Mouse (Mus musculus): Measurements from ENCODE around the gene Hao2.

Hao2 gene

DNA sequence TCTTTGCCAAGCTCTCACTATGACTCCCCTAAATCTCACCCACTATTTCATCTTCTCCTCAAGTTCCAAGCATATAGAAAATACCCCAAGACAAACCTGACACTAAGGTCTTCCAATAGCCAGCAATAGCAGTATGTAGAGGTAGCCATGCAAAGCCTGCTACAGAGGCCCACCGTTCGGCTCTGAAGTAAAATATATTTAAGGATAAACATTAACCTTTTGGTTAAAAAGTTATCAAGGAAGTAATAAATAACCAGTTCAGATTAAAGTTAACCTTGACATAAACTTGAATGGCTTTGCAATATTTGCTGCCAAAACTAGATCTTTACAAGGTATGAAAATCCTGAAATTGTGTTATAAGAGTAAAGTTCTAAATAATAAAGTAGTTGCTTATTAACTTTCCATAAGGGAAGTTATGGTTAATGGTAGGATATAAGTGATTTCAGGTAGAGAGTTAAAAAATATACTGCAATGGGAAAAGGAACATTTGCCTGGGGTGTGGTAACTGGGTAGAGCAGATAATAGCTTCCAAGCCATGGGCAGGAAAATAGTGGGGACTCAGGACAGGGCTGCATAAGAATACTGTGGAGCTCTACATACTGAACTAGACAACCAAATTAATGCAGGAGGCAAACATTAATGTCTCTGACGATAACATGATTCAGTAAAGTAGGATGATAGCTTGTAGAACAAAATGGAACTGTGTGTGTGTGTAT, at the start of gene Hao2:
Gene Hao2 (minus strand): TSS at position 183 of the 716 bp plus-strand sequence.
- peak; percentile 10 to 42 for DNase-seq

DNA sequence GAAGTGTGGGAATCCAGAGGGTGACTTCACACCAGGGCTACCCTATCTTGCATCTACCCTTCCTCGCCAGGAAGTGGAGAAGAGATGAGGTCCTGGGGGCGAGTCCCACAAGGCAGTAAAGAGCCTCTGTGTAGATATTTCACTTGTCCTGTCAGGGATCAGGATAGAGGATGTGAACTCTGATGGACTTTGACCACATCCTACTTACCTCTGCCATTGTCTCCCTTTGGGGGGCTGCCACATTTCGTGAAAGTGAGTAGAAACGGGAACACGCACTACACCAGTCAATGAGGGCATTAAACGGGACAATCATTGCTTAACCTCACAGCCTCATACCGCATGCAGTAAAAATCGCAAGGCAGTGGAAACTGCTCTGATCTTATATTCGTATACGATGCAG, 48.6 kb upstream of the Hao2 start:
- no peak for DNase-seq

DNA sequence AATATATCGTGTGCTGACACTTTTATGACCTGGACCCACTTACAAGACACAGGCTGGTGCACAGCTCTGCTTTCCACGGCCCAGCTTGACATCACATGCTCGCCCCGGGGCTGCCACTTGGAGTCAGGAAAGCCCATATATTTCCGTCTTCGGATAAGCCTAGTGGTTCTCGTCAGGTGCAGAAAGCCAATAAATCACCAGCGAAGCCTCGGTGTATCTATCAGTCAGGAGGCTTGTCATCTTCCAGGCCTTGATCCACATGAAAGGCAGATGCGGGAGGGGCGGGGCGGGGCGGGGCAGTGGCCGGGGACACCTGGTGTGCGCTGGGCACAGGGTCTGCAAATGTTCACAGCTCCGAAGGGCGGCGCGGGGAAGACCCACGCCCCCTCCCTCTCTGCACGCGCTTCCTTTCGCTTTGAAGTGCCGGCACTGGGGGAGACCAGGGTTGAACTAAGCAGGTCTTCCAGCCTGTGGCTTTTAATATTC, 48.1 kb upstream of the Hao2 start:
- DNase-seq, result peak; percentile 14 to 43

DNA sequence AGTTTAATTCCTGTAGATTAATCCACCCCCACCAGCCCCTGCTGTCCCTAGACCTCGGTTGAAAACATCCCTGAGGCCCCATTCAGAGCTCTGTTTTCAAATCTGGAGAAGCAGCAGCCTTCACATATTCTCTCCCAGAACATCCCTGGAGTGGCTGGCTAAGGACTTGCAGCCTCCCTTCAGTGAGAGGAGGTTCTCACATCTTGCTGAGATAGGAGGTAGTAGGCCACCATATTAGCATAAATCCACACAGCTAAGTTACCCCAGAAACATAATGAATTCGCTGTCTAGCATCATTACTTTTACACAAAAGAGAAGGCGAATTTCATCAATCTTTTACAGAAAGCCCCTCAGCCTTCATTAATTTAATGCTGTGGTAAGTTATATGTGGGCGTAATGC, 47.2 kb upstream of the Hao2 start:
- no peak for DNase-seq

DNA sequence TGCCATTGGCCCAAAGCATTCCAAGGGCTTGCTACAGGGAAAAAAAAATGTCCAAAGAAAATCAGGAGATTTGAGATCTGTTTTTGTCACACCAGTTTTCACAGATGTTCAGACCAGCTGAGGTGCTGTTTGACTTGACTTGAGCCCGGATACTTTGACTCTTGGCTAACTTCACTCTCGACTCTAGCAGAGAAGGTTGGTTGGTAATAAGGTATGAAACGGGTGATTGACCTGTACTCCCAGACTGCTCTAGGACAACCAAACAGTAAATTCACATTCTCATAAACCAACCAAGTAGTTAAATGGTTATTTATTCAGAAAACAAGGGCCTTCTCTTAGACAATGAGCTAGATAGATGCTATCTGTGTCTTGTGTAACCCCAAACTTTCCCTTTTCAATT, 43.4 kb upstream of the Hao2 start:
- no peak for DNase-seq

DNA sequence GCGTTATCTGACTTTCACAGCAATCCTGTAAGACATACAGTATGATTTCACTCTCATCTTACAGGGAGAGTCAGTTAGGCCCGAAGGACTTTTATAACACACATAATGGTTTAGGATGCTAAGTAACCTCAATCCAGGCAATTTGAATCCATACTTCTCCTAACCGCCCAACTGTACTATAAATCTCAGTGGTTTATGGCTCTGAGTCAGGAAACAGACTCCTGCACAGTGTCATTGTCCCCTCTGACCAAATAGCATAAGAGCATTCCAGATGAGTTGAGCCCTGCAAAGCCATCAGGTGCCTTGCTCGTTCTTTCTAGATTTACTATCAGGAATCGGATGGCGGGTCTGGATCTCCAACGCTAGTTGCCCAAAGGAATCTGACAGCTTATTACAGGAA, 41.6 kb upstream of the Hao2 start:
- DNase-seq, result no peak

DNA sequence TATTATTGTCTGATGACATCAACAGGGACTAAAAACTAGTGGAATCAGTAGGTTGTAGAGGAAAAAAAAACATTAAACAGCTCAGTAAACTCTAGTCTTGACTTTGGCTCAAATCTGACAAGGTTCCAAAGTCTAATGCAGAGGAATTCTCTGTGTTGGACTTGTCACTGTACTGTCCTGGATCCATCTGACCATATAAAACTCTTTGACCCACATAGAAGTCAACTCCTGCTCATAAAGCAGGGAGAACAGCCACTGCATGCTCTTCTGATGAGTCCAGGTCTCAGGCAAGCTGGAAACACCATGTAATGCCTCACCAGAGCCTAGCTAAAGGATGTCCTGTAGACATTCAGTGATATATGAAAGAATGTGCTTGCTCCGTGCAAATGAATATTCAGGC, 41.0 kb upstream of the Hao2 start:
- peak in 1 of 2 experiments; percentile 9 for DNase-seq

DNA sequence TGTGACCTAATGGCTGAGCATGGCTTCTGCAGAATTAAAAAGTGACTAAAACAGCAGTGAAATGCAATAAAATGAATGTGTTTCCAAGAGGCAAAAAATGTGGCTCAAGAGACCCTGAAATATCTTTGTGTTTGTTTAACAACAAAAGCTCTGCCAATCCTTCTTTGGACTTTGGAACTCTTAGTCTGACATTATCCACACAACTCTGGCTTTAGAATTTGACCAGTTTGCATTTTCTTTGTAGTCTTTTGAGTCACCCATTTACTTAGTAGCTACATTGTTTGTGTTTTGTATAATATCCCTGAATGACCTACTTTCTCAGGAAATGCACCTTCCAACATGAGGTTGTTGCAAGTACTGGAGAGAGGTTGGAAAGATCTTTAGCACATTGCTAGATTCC, 39.4 kb upstream of the Hao2 start:
- no peak for DNase-seq

DNA sequence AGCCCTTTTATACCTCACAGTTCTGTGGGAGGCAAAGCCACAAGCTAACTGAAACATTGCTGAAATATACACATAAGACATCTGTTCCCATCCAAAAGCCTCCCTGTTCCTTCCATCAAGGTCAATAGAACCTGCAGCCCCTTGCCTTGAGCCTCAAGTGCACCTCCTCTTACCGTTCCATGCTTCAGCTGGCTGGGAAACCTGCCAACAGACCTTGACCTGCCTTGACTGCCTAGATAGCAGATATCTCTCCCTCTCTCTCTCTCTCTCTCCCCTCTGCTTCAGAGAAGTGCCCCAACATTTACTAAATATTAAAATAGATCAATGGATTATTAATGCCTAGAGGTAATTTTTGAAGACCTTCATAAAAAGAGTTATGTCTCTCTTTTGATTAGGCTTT, 38.8 kb upstream of the Hao2 start:
- peak in 1 of 2 experiments; percentile 36 for DNase-seq

DNA sequence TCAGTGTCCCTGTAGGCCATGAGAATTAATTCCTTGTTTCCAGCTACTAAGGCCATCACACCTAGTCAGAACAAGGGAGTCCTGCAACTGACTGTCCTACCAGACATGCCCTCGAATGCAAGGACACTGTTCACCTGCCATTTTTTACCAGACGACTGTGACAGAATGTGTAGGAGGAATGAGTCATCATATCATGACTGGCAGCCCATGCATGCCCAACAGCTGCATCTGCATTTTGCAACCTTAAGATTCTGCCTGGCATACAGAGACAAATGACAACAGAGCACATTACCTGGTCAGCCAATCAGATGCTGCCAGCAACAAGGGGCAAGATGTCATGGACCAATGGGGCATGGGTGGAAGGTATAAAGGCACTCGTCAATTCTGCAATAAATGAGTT, 27.4 kb upstream of the Hao2 start:
- DNase-seq, result no peak

DNA sequence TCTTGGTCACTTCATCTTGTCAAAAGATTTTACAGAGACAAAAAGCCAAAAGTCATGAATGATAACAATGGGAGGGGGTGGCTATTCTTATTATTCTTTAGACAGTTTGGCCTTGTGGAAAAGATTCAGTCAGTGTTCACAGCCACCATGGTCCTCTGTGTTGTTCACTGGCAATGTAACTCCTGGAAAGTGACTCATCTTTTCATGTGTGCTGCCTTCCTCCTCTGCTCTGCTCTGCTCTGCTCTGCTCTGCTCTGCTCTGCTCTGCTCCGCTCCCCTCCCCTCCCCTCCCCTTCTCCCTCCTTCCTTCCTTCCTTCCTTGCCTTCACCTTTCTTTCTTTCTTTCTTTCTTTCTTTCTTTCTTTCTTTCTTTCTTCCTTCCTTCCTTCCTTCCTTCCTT, 24.2 kb upstream of the Hao2 start:
- no peak for DNase-seq

DNA sequence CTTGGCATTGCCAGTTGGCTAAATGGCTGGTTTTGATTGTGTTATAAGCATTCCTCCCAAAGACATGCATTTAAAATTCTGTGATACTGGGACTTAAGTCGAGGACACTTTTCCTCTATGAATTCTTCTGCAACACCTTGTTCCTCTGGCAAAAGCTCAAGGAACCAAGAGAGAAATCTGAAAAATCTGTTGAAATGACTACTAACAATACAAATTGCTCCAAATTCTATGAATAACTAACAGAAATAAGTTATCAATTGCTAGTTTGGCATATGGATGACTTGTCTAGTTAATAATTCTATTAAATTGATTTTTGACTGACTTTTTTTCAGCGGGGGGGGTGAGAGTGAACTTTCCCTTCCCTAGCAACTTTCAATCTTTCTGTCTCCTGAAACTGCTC, 23.8 kb upstream of the Hao2 start:
- DNase-seq, result no peak

DNA sequence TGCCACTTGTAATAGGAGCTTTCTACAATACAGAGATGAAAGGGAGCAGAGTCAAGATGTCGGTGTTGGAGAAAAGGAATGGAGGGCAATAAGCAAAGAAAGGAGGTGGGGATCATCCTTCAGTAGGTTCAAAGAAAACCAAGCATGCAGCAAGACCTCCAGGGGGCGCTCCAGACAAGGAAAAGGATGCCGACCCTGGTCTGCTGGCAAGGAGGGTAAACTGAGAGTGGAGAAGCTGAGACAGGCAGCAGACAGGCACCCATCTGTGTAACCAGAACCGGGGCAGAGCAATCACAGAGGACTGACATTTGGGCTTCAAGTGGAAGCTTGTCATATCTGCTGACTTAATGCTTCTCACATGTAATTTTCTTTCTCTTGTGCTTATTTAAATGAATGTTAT, 22.6 kb upstream of the Hao2 start:
- peak; percentile 82 to 85 for DNase-seq

DNA sequence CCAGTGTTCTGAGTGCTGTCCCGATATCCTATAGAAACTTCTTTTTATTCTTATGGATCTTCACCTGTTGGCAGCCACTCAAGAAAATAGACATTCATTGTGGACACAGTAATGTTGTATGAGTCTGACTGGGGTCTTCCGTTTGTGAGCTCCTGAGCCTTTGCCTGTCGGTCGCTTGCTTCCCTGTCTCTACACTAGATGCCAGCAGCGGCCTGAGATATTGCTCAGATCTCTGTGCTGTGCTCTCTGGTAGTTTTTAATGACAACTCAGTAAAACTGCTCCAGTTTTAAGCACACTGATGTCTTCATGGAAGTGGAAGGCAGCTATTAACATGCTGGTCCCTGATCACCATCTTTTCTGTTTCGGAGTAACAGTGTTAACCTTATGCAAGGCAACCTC, 20.6 kb upstream of the Hao2 start:
- DNase-seq, result no peak

DNA sequence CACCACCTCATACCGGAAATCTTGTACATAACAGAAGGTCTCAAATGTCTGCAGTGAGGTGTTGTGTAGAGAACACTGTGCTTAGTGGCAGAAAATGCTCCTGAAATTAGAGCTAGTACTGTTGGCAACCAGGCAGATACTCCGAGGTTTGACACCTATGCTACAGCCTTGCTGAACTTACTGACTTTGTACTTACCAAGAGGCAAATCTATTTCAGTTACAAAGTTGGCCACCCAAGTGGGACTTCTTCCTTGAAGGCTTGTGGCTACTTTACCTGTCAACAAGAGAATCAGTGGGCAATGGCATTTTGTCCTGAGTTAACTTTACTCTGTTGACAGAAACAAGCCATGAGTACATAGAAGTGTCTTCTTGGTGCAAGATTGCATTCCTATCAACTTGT, 4.6 kb upstream of the Hao2 start:
- DNase-seq, result no peak

DNA sequence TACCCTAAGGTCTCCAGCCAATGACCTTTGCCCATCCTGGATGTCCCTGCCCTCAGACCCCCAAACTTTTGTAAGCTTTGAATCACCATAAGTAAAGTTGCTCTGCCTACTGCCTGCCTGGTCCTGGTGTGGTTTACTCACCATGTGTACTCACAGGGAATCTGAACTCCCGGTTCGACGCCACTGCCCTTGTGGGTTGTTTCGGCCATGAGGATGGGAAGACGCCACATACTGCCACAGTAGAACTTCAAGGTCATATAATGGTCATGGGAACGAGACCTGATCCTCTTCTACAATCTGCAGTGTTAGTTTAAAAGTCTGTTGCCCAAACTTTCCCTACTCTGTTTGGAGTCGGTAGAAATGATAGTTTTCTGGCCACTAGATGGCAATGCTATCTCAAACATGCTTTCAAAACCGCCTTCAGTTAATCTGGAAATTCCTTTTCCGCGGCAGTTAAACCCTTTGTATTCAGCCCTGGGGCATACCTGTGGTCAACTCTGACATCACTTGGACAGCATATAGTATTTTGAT, 2.1 kb upstream of the Hao2 start:
- peak; percentile 9 to 41 for DNase-seq

DNA sequence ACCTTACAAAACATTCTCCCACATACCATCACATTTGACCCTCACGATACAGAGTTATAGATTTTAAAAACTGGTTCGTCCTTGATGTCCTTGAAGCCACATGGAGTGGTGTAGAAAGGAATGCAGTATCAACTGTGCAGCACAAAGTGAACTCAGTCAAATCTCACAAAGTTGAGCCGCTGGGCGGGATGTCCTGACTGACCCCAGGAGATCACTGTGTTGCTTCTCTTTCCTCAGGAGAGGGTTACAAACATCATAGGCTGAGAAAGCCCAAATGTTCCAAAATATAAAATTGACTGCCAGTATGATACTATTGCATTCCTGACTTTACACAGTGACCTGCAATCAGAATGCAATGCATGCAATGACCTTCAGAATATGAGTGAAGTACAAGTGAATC, 2.6 kb downstream of the Hao2 start:
- peak in 1 of 2 experiments; percentile 7 for DNase-seq

DNA sequence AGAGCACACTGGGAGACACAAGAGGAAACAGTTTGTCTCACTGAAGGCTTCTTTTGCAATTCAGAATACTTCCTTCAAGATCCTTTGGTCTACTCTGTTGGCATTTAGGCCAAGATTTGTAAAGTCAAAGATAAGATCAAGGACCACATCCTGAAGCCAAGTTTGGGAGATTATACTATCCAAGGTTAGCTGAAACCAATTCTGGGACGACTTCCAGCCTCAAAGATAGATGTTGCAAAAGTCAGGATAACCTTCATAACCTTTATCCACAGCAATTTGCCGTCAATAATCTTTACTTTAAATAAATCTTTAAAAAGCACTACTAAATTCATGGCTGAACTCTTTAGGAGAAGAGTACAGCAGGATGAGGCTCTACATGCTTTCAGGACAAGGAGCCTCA, 4.8 kb downstream of the Hao2 start:
- no peak for DNase-seq

DNA sequence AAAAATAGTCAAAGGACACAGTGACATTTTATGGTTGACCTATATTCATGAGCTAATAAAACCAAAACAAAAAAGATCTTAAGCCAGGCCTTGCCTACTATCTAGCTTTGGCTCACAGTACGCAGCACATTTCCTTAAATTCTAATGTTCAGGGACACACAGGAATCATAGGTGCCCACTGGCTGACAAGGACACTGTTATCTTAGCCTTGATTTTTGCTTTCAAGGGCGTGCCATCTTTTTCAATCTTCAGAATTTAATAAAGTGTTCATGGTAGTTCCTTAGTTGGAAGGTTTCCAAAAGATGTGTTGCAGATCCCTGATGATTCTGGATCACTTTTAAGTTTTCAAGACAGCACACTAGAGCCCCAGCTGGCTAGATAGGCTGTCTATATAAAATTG, 12.2 kb downstream of the Hao2 start:
- no peak for DNase-seq

DNA sequence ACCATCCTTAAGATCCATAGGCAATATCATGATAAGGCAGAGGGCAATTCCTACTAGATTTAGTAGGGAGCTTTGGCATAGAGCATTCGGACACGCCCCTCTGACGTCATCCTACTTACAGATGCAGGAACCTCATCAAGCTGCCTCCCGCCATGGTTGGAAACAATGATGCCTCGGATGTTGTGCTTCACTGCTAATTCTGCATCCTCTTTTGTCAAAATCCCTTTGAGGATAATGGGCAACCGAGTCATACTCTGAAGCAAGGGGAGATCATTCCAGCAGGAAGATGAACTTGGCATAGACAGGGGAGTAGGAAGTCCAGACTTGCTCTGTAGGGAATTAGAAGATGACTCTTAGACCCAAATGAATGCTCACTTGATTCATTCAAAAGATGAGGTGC, 12.8 kb downstream of the Hao2 start:
- DNase-seq, result no peak

DNA sequence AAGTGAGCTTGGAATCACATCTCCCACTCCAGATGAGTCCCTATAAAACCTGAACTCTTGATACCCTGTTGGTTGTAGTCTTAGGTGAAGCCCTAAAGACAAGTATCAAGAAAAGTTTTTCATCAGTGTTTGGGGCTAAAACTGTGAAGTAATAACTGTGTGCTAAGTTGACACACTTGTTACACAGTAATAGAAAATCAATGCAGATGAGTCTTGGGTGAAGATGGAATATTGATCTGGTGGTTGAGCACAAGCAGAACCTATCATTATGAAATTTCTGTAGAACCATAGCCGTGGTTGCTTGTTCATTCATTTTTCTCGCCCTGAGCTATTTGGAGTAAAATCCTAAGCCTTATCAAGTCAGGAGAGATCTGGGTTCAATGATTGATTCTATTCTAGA, 24.8 kb downstream of the Hao2 start:
- no peak for DNase-seq

DNA sequence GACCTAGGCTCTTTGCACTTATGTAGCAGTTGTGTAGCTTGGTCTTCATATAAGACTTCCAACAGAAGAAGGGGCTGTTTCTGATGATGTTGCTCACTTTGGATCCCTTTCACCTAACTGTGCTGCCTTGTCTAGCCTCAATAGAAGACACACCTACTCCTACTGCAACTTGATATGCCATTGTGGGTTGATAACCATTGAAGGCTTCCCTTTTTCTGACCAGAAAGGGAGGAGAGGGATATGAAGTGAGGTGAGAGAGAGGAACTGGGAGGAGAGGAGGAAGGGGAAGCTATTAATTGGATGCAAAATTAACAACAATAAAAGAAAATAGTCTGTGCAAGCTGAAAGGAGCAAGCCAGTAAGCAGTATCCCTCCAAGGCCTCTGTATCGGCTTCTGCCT, 30.2 kb downstream of the Hao2 start:
- no peak for DNase-seq

DNA sequence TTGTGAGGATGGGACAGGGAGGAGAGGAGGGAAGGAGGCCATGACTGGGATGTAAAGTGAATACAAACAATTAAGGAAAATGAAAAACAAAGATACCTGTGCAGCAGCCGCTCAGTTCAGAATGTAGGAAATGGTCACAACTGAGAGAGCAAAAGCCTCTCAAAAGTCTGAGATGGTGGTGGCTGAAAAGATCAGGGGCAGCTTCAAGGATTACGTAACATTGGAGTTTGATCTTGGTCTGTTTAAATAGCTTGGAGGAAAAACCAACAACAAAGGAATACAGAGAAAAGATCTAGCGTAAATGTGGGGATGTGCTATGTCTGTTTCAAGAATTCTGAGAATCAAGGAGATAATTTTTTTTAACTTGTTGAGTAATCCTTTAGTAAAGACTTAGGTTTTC, 33.5 kb downstream of the Hao2 start, which contains the start of gene Hsd3b1:
Gene Hsd3b1 (minus strand): TSS at position 219 of the 400 bp plus-strand sequence.
- DNase-seq, result no peak

DNA sequence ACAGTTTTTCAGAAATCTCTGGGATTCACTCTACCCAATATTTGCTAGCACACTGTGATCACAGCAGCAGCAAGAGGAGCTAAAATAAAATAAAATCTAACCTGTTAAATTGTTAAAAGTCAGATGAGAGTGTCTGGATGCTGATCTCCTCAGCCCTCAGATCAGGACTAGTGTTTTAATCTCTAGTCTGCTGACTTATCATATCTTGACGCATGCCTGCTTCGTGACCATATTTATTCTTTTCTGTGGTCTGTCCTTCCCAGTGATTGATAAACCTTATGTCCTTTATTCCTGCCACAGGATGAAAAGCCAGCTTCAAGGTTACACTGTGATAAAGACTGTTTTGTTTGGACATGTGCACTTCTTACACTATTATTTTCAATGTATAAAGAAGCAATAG, 35.0 kb downstream of the Hao2 start:
- no peak for DNase-seq

DNA sequence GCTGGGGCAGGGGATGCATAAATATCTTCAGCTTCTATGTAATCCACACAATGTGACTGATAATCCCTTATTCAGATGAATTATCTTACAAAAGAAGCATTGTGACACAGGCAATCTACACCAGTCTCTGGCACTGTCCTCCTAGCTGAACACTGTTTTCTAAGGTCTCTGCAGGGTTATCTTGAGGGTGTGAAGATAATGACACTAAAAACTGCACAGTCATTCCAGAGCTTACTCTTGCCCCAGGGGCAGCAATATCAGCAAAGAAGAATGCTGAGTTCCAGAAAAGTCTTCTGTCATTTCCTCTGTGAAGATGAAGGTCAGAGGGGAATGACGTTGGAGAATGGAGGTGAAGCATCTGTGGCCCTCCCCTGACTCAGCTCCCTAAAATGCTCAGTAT, 36.1 kb downstream of the Hao2 start:
- DNase-seq, result no peak

Data from kidney, postnatal 4 days (tissue).